Mouse (Mus musculus): Measurements from ENCODE around the gene Ampd3. TPM values are rescaled to one million over a fixed set of nuclear protein-coding genes. Genes with fewer than 3 reads are reported as not detected.

Ampd3 gene
- total RNA-seq, 1 experiment from 2014 or later = 24.6 TPM

DNA sequence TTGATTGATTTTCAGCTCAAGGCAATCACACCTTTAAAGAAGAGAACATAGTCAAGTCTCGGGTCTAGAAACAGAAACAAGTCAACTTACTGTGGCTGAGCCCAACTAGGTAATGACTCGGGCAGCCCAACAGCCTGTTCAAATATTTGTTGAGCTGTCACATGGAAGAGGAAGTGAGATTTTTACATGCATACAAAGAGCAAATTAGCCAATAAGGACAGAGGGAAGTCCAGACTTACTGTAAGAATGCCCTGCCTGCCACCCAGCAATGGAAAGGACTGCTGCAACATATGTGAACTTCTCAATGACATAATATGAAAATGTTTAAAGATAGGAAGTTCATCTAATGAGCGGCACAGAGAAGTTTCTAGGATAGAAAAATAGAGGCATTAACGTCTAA lies 72.3 kb downstream of the Ampd3 start:
- DNase-seq = no peak

- peak; percentile 93 for DNase-seq
Measured at GRCm38 (mm10) chr7:110843916-110844874, 76.2 kb downstream of the Ampd3 start, which contains the start of gene Rnf141. Gene Rnf141 (minus strand): TSS chr7:110844457.

DNA sequence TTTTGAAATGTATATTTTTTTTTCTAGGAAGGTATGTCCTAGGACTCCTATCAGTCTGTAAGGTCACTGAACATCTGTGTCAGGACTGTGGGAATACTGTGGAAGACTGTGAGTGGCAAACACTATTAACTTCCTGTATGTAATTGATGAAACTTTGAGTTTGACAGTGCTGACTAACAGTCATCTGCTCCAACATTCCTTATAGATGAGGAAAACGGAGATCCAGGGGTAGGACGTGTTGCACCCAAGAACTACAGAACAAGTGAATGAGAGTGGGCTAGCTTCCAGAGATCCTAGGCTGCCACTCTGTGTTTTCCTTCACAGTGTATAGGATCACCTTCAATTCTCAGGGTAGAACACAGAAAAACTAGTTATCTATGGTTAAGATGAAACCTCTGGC lies 79.3 kb downstream of the Ampd3 start:
- DNase-seq = no peak

DNA sequence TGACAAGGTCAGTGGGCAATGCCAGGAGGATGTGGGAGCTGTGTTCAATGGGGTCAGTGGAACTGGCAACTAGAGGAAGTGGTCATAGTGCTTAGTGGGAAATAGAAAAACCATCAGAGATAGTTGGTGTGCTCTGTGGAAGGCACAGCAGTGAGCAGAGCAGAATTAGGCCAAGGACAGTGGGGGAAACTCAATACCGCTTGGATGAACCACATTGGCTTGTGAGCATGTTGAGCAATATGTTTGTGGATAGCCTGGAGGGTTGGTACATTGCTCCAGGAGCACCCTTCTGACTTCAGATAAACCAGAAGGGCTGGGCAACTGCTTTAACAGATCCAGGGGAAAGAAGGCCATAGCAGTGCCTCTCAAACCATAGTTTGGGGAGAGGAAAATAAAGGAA lies 80.4 kb downstream of the Ampd3 start:
- no peak for DNase-seq

GRCm38 (mm10) chr7:110851541-110852203 lies 83.7 kb downstream of the Ampd3 start:
- DNase-seq = no peak

DNA sequence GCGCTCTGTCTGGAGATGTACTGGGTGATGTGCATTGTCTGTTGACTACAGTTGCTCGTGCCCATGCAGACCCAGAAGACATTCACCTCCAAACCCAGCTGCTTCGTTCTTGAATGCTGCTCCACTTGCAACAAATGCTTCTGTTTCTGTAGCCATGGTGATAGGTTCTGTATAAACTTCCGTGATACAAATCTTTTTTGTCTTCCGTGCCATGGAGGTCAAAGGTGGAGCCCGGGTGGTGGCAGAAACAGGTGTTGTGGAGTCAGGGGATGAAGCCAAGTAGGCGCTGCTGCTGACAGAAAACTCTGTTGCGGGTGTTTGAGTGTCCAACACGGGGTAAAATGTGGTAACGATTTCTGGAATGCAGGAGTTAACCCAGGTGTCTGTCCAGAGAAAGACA lies 85.6 kb downstream of the Ampd3 start:
- no peak for DNase-seq

- no peak for DNase-seq
Measured at GRCm38 (mm10) chr7:110854519-110854918, 86.5 kb downstream of the Ampd3 start.

DNA sequence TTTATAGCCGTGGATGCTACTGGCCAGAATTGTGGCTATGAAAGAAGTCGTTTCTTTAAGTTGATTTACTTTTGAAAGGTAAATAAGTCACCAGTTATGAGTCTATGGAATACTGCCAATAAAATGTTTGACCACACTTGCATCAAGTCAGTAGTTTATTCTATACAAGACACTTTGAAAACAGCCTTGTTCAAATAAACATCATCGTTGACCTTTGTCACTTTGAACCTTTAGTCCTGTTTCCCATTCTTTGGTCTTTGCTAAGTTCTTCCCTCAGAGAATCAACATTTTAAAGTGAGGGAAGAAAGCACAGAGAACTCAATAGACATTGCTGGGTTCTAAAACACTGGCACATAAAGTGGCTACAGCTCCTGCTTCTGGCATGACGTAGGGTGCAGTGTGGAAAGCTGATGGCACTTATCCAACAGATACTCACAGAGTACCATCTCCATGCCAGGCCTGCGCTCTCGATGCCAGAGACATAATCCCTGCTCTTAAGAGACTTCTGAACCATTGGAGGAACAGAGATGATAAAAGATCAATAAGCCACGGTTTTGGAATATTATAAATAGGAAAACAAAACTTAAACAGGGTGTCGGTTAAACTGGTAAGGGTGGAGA lies 87.0 kb downstream of the Ampd3 start:
- DNase-seq = peak; percentile 20

GRCm38 (mm10) chr7:110855604-110856003 lies 87.6 kb downstream of the Ampd3 start:
- DNase-seq = no peak

GRCm38 (mm10) chr7:110860129-110860528 lies 92.1 kb downstream of the Ampd3 start:
- DNase-seq = no peak

Small RNA genes lying within 50 kb of the gene (microRNA-seq; reads per million reads assigned to microRNA genes)
- gene Gm47282 = 0 reads per million in 2 experiments

Other genes with a start within 250 kb of the Ampd3 start
- gene Sbf2, start 153.3 kb upstream of the Ampd3 start, total RNA-seq (2021) = 37.3 and 57.0 TPM in 2 replicates
- gene Adm, start 140.5 kb upstream of the Ampd3 start, total RNA-seq (2021) = 12.6 and 20.1 TPM in 2 replicates
- 52.9 and 74.3 TPM in 2 replicates for gene Rnf141, start 76.3 kb downstream of the Ampd3 start, total RNA-seq (2021)
- 3.8 and 5.9 TPM in 2 replicates for gene Lyve1, start 95.0 kb downstream of the Ampd3 start, total RNA-seq (2021)
- 6.0 and 9.1 TPM in 2 replicates for gene Mrvi1, start 214.3 kb downstream of the Ampd3 start, total RNA-seq (2021)

All from adrenal gland, postnatal 25 days (tissue).